Mouse (Mus musculus): Measurements from ENCODE around the gene Slc35f1. TPM values are rescaled to one million over a fixed set of nuclear protein-coding genes. Genes with fewer than 3 reads are reported as not detected.

The Slc35f1 gene
- total and polyA plus RNA-seq, 2 experiments = not detected

- no peaks in the 10 kb centered on the region for H3K4me1 ChIP-seq (ENCODE audit: control insufficient read depth, insufficient read depth, low read length)
- no peak overlapping the region for H3K9ac ChIP-seq (ENCODE audit: low read depth, low read length)
- no peaks in the 10 kb centered on the region for H3K36me3 ChIP-seq (ENCODE audit: control insufficient read depth, insufficient read depth, low read length)
- no peak for DNase-seq (ENCODE audit: extremely low read depth, low read depth, low spot score)
- no peak overlapping the region for H3K4me3 ChIP-seq (ENCODE audit: insufficient read depth, low read depth, low read length)
- H3K27me3 ChIP-seq (ENCODE audit: control insufficient read depth, insufficient read depth, low read length) = no peaks in the 10 kb centered on the region
- TF ChIP-seq POLR2A (IDR thresholded peaks at IDR 0.05; ENCODE audit: extremely low read depth, insufficient read depth, low read length) = no peak
- no peak for TF ChIP-seq CTCF (IDR thresholded peaks at IDR 0.05; ENCODE audit: low read depth, low read length)
- H3K79me2 ChIP-seq (ENCODE audit: control insufficient read depth, insufficient read depth, low read length) = no peaks in the 10 kb centered on the region
- WGBS = 94% methylated on average over 2 of the region's 2 CpGs
- H3K27ac ChIP-seq (replicated peaks; ENCODE audit: insufficient read depth, low read depth, low read length) = no peak overlapping the region
Measured at GRCm38 (mm10) chr10:53120608-53121007, 430.3 kb downstream of the Slc35f1 start.

- no peaks in the 10 kb centered on the region for H3K36me3 ChIP-seq (ENCODE audit: control insufficient read depth, insufficient read depth, low read length)
- no peak for DNase-seq (ENCODE audit: extremely low read depth, low read depth, low spot score)
- no peaks in the 10 kb centered on the region for H3K27me3 ChIP-seq (ENCODE audit: control insufficient read depth, insufficient read depth, low read length)
- H3K4me3 ChIP-seq (ENCODE audit: insufficient read depth, low read depth, low read length) = no peak overlapping the region
- no peak overlapping the region for H3K27ac ChIP-seq (replicated peaks; ENCODE audit: insufficient read depth, low read depth, low read length)
- no peaks in the 10 kb centered on the region for H3K79me2 ChIP-seq (ENCODE audit: control insufficient read depth, insufficient read depth, low read length)
- H3K4me1 ChIP-seq (ENCODE audit: control insufficient read depth, insufficient read depth, low read length) = no peaks in the 10 kb centered on the region
- H3K9ac ChIP-seq (ENCODE audit: low read depth, low read length) = no peak overlapping the region
- 79% methylated on average over 6 of the region's 6 CpGs for WGBS
- TF ChIP-seq CTCF (IDR thresholded peaks at IDR 0.05; ENCODE audit: low read depth, low read length) (no peak), POLR2A (IDR thresholded peaks at IDR 0.05; ENCODE audit: extremely low read depth, insufficient read depth, low read length) (no peak)
Measured at GRCm38 (mm10) chr10:53124365-53124764, 434.0 kb downstream of the Slc35f1 start.

GRCm38 (mm10) chr10:53132707-53133106 is 442.4 kb downstream of the Slc35f1 start:
- no peak for DNase-seq (ENCODE audit: extremely low read depth, low read depth, low spot score)
- no peak overlapping the region for H3K4me3 ChIP-seq (ENCODE audit: insufficient read depth, low read depth, low read length)
- no peaks in the 10 kb centered on the region for H3K4me1 ChIP-seq (ENCODE audit: control insufficient read depth, insufficient read depth, low read length)
- no peak overlapping the region for H3K9ac ChIP-seq (ENCODE audit: low read depth, low read length)
- 47% methylated on average over 1 of the region's 1 CpGs for WGBS
- no peaks in the 10 kb centered on the region for H3K36me3 ChIP-seq (ENCODE audit: control insufficient read depth, insufficient read depth, low read length)
- H3K79me2 ChIP-seq (ENCODE audit: control insufficient read depth, insufficient read depth, low read length) = no peaks in the 10 kb centered on the region
- H3K27ac ChIP-seq (replicated peaks; ENCODE audit: insufficient read depth, low read depth, low read length) = no peak overlapping the region
- TF ChIP-seq POLR2A (IDR thresholded peaks at IDR 0.05; ENCODE audit: extremely low read depth, insufficient read depth, low read length) = no peak
- TF ChIP-seq CTCF (IDR thresholded peaks at IDR 0.05; ENCODE audit: low read depth, low read length) = no peak
- no peaks in the 10 kb centered on the region for H3K27me3 ChIP-seq (ENCODE audit: control insufficient read depth, insufficient read depth, low read length)

GRCm38 (mm10) chr10:53150321-53150720 is 460.0 kb downstream of the Slc35f1 start:
- no peak for DNase-seq (ENCODE audit: extremely low read depth, low read depth, low spot score)
- no peaks in the 10 kb centered on the region for H3K27me3 ChIP-seq (ENCODE audit: control insufficient read depth, insufficient read depth, low read length)
- WGBS = 67% methylated on average over 2 of the region's 2 CpGs

GRCm38 (mm10) chr10:53150916-53151315 is 460.6 kb downstream of the Slc35f1 start:
- Histone ChIP-seq H3K27me3 (ENCODE audit: control insufficient read depth, insufficient read depth, low read length) (no peaks in the 10 kb centered on the region), H3K9ac (ENCODE audit: low read depth, low read length) (no peak overlapping the region), H3K4me1 (ENCODE audit: control insufficient read depth, insufficient read depth, low read length) (no peaks in the 10 kb centered on the region), H3K4me3 (ENCODE audit: insufficient read depth, low read depth, low read length) (no peak overlapping the region), H3K27ac (replicated peaks; ENCODE audit: insufficient read depth, low read depth, low read length) (no peak overlapping the region), H3K36me3 (ENCODE audit: control insufficient read depth, insufficient read depth, low read length) (no peaks in the 10 kb centered on the region), H3K79me2 (ENCODE audit: control insufficient read depth, insufficient read depth, low read length) (no peaks in the 10 kb centered on the region)
- 80% methylated on average over 2 of the region's 2 CpGs for WGBS
- TF ChIP-seq CTCF (IDR thresholded peaks at IDR 0.05; ENCODE audit: low read depth, low read length) (no peak), POLR2A (IDR thresholded peaks at IDR 0.05; ENCODE audit: extremely low read depth, insufficient read depth, low read length) (no peak)
- DNase-seq (ENCODE audit: extremely low read depth, low read depth, low spot score) = no peak

More at GRCm38 (mm10) chr10:53150321-53150720, 460.0 kb downstream of the Slc35f1 start:
- TF ChIP-seq CTCF (IDR thresholded peaks at IDR 0.05; ENCODE audit: low read depth, low read length) = no peak
- no peaks in the 10 kb centered on the region for H3K4me1 ChIP-seq (ENCODE audit: control insufficient read depth, insufficient read depth, low read length)
- no peak overlapping the region for H3K4me3 ChIP-seq (ENCODE audit: insufficient read depth, low read depth, low read length)
- no peaks in the 10 kb centered on the region for H3K79me2 ChIP-seq (ENCODE audit: control insufficient read depth, insufficient read depth, low read length)
- H3K36me3 ChIP-seq (ENCODE audit: control insufficient read depth, insufficient read depth, low read length) = no peaks in the 10 kb centered on the region
- no peak overlapping the region for H3K9ac ChIP-seq (ENCODE audit: low read depth, low read length)
- H3K27ac ChIP-seq (replicated peaks; ENCODE audit: insufficient read depth, low read depth, low read length) = no peak overlapping the region

GRCm38 (mm10) chr10:53156374-53156773 is 466.0 kb downstream of the Slc35f1 start:
- WGBS = 36% methylated on average over 7 of the region's 7 CpGs
- Histone ChIP-seq H3K4me1 (ENCODE audit: control insufficient read depth, insufficient read depth, low read length) (no peaks in the 10 kb centered on the region), H3K27me3 (ENCODE audit: control insufficient read depth, insufficient read depth, low read length) (no peaks in the 10 kb centered on the region), H3K27ac (replicated peaks; ENCODE audit: insufficient read depth, low read depth, low read length) (no peak overlapping the region), H3K4me3 (ENCODE audit: insufficient read depth, low read depth, low read length) (no peak overlapping the region), H3K36me3 (ENCODE audit: control insufficient read depth, insufficient read depth, low read length) (no peaks in the 10 kb centered on the region), H3K79me2 (ENCODE audit: control insufficient read depth, insufficient read depth, low read length) (no peaks in the 10 kb centered on the region), H3K9ac (ENCODE audit: low read depth, low read length) (no peak overlapping the region)
- no peak for DNase-seq (ENCODE audit: extremely low read depth, low read depth, low spot score)
- no peak for TF ChIP-seq POLR2A (IDR thresholded peaks at IDR 0.05; ENCODE audit: extremely low read depth, insufficient read depth, low read length)
- no peak for TF ChIP-seq CTCF (IDR thresholded peaks at IDR 0.05; ENCODE audit: low read depth, low read length)

All from liver, adult 2 months (tissue).